Mouse (Mus musculus) neutrophil, adult 5-6 weeks (primary cell): ENCODE measurements around the gene Gm20388. TPM values are rescaled to one million over a fixed set of nuclear protein-coding genes. Genes with fewer than 3 reads are reported as not detected.
"Not testable (repeated sequence)": the region's sequence is repeated elsewhere in the genome, so short reads cannot be mapped to it uniquely, and the experiment has no call there.

ENCODE experiments used
- ATAC-seq: fragments of 151-379, 151-347 bp; 2 replicates; pipeline ENCODE4 v1.8.0; 2017; ENCODE audit warnings: mild to moderate bottlenecking, moderate TSS enrichment; ENCODE audit not compliant: insufficient number of reproducible peaks, poor library complexity, low FRiP score, severe bottlenecking; ENCODE audit errors: extremely low read depth
- total RNA-seq: library from RNA; stranded (forward); fragments of 200-1000 nt; gene quantifications from 2 replicates; pipeline ENCODE4 v1.2.3, GENCODE M21; 2017

Gm20388 gene
- total RNA-seq, 1 experiment from 2014 or later: 10.8 TPM

DNA sequence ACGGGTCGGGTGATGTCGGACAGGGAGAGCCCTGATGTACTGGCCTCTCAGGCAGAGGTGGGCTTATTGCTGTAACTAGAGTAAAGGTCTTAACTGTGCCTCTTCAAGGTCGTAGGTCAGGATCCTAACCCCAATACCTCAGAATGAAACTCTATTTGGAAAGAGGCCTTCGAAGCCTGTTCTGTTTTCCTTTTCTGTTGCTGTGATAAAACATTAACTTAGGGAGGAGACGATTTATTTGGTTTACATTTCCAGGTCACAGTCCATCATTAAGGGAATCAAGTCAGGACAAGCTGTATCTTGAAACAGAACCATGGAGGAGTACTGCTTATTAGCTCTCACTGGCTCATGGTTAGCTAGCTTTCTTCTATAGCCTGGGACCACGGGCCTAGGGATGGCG lies 4242.1 kb downstream of the Gm20388 start:
- ATAC-seq: no peak

- ATAC-seq: no peak
Measured at GRCm38 (mm10) chr8:124156324-124156723, 4245.7 kb downstream of the Gm20388 start.

DNA sequence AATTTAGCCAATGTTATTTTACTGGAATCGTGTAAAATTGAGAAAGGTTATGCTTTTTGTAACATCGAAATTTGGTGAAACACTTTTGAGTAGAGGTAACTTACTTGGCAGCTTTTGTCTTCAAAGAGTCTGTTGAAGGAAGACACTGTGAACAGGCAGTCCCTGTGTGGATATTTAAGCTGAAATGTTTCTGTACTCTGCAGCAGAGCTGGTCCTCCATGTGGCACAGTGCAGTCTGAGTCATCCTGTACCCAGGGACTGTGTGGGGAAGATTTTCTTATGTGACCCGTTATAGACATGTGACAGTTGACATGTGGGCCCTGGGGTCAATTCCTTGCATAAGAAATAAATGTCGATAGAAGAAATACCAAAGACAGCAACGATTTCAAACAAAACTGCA lies 4251.0 kb downstream of the Gm20388 start:
- no peak for ATAC-seq

- no peak for ATAC-seq
Measured at GRCm38 (mm10) chr8:124163258-124163657, 4252.6 kb downstream of the Gm20388 start.

DNA sequence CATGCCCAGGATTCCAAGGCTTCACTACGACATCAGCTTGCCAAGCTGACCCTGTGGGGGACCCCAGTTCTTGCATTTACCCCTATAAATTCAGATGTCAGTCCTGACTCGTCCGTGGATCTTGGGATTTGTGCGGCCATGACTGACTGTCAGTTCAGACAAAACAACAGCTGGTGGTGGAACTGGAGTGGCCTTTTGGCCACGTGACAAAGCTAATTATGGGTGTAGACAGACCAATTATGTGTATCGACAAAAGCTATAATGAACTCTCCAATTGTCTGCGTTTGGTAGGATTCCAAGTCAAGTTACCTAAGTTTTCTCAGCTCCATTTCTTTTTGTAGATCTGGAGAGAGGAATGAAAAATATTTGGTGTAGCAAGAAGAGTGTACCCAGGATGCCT lies 4259.1 kb downstream of the Gm20388 start:
- ATAC-seq: no peak

DNA sequence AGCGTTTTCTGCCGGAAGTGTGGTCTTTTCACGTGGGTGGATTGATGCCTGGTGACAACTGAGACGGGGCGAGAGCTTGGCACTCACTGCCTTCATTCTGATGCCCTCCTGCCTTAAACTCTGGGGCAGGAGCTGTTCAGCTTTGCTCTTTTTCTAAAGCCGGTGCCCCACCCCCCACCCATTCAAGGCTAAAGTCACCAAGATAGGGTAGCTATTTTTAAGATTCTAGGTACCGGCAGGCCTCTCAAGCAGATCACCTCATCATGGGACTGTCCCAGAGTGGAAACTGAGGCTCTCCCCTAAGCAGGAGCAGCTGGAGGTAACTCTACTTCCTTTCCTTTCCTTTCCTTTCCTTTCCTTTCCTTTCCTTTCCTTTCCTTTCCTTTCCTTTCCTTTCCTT lies 4260.0 kb downstream of the Gm20388 start:
- no peak for ATAC-seq

- ATAC-seq: no peak
Measured at GRCm38 (mm10) chr8:124171557-124172528, 4261.2 kb downstream of the Gm20388 start.

- ATAC-seq: no peak
Measured at GRCm38 (mm10) chr8:124173688-124174087, 4263.0 kb downstream of the Gm20388 start.

DNA sequence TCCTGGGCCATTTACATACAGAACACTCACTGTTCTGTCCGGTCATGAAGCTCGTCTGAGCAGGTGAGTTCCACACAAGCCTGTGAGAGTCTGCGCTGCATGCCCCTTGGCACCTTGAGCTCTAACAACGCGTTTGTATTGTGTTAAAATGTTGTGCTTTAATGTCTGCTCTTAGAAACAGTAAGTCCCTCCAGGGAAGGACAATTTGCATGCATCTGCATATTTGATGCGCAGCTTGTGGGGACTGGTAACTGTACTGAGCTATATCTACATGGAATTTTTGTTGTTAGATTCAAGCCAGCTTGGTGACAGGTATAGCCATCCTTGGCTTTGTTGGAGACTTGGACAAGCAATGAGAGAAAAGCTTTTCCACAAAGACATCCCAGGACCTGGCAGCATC lies 4265.5 kb downstream of the Gm20388 start:
- no peak for ATAC-seq

DNA sequence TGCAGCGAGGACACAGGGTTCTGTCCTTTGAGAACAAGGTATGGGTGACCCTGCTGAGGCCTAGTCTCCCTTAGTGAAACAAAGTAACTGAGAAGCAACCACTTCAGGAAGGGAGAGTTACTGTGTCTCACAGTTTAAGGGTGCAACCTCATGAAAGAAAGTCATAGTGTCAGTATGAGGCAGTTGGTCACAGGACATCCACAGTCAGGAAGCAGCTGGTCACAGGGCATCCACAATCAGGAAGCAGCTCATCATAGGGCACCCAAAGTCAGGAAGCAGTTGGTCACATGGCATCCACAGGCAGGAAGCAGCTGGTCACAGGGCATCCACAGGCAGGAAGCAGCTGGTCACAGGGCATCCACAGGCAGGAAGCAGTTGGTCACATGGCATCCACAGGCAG lies 4266.5 kb downstream of the Gm20388 start:
- not testable (repeated sequence) for ATAC-seq

DNA sequence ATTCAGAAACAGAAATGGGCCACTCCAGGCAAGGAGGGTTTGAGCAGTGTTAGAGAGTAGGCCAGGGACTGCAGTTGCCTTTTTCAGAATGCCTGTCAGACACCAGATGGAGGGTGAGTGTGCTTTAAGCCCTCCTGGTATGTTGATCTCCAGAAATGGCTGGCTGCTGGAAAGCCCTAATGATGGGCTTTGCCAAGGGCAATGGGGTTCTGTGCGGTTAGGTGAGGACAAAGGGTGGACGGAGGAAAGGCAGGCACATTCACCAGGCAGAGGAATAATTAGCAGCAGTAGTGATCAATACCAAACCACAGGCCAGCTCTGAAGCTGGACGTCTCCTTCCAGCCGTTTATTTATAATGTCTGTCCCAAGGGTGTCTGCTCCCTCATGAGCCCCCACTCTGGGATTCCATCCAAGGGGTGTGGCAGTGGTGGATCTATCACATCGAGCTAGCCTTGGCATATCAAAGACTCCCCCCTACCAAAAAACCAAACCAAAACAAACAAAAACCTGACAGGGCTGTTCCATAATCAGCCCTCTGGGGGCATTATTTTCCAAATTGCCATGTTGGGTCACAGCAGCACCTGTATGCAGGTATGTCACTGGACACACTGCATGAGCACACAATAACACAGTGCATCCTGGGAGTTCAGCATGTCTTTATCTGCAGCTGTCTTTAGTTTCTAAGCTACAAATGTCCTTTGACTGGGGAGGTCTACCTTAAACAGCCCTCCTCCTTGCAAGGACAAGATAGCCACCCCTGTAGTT lies 4270.2 kb downstream of the Gm20388 start:
- no peak for ATAC-seq

- no peak for ATAC-seq
Measured at GRCm38 (mm10) chr8:124181751-124182150, 4271.1 kb downstream of the Gm20388 start.

DNA sequence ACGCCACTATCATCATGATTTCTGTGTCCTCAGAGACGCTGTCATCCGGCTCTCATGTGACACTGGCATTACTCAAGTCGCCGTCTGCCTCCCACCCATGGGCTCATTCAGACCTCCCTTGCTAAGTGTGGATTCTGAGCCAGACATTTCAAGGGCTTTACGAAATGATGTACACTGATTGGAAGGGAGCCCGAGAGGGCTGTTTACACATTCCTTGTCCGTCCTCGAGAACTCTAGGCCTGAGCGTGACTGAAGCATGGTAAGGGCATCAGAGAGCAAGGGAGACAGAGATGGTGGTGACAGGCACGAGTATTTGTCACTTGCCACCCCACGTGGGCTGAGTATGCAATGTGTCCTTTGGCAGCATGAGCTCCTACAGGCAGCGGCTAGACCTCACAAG lies 4271.6 kb downstream of the Gm20388 start:
- no peak for ATAC-seq

DNA sequence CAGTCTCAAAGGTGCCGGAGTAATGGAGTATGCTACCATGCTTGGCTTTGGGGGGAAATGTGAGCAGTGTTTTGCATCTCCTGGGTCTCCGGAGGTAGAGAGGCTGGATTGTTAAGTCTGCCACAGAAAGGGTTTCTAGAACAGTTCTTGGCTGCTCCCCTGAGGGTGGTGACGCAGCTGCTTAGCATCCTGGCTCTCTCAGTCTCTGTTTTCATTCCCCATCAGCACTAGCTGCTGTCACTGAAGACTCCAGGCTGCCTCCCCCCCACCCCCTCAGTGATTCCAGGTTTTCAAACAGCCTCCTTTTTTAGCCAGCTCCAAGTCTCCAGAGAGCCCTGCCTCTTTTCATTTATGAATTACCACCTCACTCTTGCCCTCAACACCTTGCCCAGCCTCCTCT lies 4273.4 kb downstream of the Gm20388 start:
- ATAC-seq: no peak

DNA sequence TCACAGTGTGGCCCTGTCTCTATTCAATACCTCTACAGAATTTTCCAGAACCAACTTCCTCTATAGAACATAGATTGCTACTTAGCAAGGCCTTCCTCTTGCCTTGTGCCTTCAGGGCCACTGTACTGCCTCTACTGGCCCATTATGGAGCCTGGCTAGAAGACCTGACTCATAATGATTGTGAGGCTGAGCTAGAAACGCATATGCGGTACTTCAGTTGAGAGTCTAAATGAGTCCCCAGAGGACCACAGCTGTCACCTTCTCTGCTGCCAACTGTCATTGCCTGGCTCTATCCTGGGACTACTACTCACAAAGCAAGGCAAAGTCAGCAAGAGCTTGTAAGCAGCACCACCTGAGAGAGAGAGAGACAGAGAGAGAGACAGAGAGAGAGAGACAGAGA lies 4273.9 kb downstream of the Gm20388 start:
- no peak for ATAC-seq

GRCm38 (mm10) chr8:124185081-124185480 lies 4274.4 kb downstream of the Gm20388 start:
- no peak for ATAC-seq

DNA sequence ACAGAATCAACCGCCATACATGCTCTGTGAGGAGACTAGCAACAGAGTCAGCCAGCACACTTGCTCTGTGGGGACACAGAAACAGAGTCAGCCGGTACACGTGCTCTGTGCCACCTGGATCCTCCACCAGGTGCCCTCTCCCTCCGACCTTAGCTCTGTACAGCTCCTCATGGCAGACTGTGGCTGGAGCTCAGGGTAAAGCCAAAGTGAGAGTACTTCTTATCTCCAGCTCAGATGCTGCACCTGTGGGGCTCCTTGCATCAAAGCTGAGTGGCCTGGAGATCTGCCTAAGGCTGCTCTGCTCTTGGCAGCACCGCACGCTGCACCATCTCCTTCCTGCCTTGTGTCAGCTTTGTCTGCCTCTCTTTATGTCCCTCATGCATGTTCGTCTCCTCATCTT lies 4279.7 kb downstream of the Gm20388 start:
- no peak for ATAC-seq

DNA sequence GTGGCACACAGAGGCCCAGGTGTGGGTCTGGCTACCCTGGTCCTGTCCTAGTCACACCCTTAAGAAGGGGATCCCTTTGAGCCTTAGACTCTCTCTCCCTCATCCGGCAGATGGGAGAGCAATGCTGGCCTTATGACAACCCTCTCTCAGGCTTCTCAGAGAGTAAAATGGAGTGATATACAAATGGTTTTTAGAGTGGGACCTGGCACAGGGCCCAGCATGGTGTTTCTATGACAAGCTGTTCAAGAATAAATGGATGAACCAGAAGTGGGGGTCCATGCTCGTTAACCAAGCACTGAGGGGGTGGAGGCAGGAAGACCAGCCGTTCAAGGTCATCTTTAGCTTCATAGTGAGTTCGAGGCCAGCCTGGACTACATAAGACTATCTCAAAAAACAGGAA lies 4281.6 kb downstream of the Gm20388 start:
- no peak for ATAC-seq

- no peak for ATAC-seq
Measured at GRCm38 (mm10) chr8:124192976-124193375, 4282.3 kb downstream of the Gm20388 start.

GRCm38 (mm10) chr8:124193992-124194391 lies 4283.4 kb downstream of the Gm20388 start:
- no peak for ATAC-seq
